Mouse (Mus musculus): Measurements from ENCODE around the gene Tigd4.
"Not testable (repeated sequence)": the region's sequence is repeated elsewhere in the genome, so short reads cannot be mapped to it uniquely, and the experiment has no call there.

The Tigd4 gene

DNA sequence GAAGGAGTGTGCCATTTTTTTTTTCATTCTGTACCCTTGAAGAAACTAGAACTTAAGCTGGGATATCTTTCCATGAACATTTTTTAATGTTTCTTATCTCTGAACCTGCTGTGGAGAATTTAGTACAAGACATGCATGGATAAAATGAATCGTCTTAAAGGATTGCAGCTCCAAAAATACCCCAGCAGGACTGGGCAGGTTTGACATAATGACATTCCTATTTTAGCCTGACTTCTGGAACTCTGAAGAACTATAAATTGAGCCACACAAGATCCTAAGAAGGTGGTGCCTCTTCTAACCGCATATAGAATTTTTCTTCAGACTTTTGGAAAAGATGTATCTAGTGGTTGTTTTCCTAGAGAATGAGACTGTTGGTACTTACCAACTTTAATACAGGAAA is at the start of gene Tigd4:
Tigd4 (plus strand) TSS at position 301 of the 400 bp plus-strand sequence.
- DNase-seq (ENCODE audit: low spot score in 2 of 2), result no peak

DNA sequence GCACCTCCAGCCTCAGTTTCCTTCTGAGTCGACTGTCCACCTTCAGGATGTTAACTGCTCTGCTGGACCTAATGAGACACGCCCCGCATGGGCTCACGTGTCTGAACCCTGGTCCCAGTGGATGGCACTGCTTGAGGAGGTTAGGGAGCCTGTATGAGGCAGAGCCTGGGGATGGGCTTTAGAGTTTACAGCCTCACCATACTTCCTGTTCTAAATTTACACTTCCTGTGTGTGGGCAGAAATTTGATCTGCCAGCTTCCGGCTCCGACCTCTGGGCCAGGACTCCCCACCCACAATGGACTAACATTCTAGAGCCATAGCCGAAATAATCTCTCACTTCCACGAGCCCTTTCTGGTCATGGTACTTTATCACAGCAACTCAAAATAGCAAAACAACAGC is 46.2 kb upstream of the Tigd4 start:
- DNase-seq (ENCODE audit: low spot score in 2 of 2), result peak in 1 of 2 experiments; percentile 18

DNA sequence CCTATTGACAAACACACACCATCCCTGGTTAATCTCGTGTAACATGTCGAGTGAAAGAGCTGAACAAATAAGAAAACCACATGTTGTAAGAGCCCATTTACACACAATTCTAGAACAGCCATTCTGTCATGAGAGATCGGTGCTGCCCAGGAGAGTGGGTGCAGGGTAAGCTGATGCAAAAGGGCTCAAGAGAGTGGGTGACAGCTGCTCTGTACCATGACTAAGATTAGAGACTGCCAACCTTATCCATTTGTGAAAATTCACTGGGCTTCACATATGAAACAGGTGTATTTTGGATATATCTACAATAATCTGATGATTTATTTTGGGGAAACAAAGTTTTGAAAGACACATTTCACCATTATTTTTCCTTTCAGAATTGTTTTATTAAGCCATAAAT is 37.6 kb upstream of the Tigd4 start:
- no peak for DNase-seq (ENCODE audit: low spot score in 2 of 2)

DNA sequence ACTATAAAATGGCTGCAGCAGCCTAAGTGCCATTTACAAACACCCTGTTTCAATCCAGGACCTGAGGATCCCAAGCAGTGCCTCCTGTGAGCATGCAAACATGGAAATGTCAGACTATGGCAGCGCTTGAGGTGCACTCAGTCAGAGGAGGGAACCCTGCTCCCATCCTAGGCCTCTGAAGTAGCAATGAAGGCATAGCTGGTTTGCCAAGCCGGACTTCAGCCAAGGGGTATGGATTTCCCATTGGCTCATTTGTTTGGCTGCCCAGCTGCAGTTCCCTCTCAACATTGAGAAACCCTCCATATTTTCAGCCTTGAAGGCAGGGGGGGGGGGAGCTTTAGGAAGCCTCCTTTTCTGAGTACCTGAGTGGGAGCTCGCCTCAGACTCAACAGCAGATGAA is 35.1 kb upstream of the Tigd4 start:
- DNase-seq (ENCODE audit: low spot score in 2 of 2), result no peak

DNA sequence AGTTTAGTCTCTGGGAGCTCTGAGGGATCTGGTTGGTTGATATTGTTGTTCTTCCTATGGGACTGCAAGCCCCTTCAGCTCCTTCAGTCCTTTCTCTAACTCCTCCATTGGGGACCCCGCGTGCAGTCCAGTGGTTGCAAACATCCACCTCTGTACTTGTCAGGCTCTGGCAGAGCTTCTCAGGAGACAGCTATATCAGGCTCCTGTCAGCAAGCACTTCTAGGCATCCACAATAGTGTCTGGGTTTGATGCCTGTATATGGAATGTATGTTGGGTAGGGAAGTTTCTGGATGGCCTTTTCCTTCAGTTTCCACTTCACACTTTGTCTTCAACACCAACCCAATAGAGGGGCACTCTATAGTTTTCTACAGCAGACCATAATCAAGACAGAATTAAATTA is 30.5 kb upstream of the Tigd4 start:
- not testable (repeated sequence) for DNase-seq (ENCODE audit: low spot score in 2 of 2)

DNA sequence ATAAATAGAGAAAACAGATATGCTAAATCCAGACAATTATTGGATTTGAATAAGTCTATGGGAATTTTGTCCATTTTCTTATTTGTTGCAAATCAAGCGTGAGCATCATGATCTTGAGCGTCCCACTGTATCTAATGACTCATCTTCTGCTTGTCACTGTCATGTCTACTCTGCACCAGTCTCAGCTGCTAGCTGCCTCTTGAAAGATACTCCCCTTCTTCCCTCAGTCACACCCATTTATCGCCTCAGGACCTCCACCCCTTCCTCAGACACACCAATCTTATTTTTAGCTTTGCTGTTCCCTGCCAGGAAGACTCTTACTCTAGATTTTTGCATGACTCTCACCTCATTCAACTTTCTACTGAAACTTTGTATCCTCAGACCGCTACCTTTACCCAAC is 30.0 kb upstream of the Tigd4 start:
- DNase-seq (ENCODE audit: low spot score in 2 of 2), result no peak

DNA sequence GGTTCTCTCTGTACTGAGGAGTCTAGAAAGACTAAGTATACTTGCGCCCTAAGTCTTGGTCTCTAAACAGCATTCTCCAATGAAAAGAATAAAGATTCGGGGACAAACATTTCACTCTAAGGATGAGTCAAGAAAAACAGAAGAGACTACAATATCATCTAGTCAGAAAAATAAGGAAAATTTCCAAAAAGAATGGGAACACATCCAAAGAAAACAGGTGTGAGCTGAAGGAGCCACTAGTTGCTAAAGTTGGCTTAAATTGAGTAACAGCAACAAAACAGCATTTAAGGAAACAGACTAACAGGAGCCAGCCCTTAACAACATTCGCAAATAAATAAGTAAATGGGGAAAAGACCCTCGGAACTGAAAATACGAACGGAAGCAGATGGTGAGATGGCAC is 24.8 kb upstream of the Tigd4 start:
- DNase-seq (ENCODE audit: low spot score in 2 of 2), result no peak

DNA sequence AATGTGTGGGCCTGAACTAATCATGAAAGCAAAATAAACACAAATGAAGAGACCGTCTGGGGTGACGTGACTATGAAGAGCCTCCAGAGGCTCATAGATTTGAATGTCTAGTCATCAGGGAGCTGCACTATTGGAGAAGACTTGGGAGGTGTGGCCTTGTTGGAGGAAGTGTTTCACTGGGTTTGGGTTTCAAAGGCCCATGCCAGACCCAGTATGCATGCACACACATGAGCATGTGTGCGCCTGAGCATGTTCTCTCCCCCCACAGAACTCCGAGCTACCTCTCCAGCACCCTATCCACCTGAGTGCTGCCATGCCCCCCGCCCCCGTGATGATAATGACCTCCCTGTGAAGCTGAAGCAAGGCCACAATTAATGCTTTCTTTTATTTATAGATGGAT is 23.8 kb upstream of the Tigd4 start:
- no peak for DNase-seq (ENCODE audit: low spot score in 2 of 2)

DNA sequence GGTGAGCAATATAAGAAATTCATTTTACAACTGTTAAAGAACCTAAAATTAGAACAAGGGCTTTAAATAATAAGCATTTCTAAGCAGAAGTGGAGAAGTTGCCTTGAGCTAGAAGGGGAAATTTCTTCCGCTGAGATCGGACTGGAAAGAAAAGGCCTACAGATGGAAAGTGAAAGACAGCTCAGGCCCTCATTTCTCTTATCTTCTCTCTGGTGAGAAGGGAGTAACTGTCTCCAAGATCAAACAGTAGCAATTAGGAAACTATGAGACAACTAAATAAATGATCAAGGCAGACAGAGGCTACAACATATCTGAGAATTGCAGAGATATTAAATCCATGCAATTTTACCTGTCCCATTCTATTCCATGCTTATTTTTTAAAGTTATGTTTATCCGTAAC is 22.9 kb upstream of the Tigd4 start:
- DNase-seq (ENCODE audit: low spot score in 2 of 2), result no peak

DNA sequence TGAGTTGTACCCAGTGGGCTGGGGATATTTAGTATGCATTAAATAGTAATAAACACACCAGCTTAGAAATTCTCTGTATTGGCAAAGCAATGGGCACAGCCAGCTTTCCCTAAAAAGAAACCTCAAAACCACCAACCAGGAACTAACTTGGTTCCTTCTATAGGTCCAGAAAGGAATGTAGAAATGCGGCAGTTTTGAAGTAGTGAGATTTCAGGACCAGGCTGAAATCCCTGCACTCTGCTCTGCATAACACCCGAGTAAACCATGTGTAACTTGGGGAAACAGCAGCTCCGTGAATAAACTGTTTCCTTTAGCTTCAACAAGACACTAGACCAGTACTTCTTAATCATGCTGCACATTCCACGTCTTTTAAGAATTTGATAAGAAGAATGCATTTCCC is 12.7 kb upstream of the Tigd4 start:
- no peak for DNase-seq (ENCODE audit: low spot score in 2 of 2)

DNA sequence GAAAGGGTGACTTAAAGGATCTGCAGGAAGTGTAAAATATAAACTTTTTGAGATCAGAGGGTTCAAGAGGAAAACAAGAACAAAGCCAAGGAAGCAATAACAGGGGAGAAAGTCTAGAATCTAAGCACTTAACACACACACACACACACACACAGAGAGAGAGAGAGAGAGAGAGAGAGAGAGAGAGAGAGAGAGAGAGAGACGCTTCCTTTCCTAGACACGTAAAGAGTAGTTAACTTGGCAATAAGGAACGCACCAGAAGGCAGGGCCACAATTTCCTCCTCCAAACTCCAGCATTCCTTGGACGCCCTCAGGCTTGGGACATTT is 11.7 kb upstream of the Tigd4 start:
- DNase-seq (ENCODE audit: low spot score in 2 of 2), result no peak

DNA sequence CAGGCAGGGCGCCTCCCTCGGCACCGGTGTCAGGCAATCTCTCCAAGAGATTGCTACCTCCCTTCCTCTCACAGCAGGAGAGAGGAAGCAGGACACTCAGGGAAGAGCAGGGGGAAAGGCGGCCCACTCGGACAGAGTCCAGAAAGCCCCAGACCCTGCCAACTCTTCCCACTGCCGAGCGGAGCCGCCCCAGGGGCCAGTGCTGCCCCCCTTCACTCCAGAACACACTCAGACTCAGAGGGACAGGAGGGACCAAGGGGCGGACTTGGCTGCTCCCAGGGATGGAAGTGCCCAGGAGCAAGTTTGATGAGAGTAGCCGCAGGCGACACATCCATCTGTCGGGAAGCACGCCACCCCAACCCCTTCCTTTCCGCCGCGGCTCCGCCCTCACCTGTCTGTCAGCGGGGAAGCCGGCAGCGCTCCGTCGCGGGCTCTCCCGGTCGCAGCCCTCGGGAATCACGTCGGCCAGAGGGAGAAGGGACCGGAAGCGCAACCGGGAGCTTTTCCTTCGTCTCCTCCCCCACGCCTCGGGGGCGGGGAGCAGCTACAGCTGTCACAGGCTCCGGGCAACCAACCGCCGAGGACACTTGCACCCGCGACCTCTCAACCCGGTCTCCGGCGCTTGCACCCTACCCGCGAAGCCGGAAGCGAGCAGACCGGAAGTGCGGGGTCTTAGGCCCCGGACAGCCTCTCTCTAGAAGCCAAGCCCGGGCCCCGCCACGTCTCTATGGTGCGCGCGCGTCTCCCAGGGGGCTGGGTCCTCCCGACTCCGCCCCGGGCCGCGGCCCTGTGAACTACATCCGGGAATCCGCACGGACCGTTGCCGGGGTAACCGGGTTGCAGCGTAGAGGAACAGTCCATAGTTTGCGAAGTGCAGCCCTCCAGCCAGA is 11.1 kb upstream of the Tigd4 start, which contains the start of gene Arfip1:
Arfip1 (minus strand) TSS at position 603 of the 890 bp plus-strand sequence.
- DNase-seq (ENCODE audit: low spot score in 2 of 2), result peak; percentile 77 to 93

DNA sequence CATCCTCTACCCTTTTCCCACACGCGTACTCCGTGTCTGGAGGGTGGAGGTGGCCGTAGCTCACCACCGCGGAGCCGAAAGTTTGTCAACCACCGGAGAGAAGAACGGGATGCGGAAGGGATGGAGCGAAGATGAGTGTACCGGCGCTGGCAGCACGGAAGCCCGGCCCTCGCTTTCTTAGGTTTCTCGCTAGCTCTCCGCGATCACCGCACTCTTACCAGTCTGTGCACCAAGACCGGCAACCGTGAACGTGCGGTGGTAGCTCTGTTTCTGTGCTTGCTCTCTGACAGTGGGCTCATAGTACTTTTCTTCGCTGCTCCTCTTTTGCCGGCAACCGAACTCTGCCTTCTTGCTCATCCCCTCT is 10.5 kb upstream of the Tigd4 start:
- DNase-seq (ENCODE audit: low spot score in 2 of 2), result no peak

DNA sequence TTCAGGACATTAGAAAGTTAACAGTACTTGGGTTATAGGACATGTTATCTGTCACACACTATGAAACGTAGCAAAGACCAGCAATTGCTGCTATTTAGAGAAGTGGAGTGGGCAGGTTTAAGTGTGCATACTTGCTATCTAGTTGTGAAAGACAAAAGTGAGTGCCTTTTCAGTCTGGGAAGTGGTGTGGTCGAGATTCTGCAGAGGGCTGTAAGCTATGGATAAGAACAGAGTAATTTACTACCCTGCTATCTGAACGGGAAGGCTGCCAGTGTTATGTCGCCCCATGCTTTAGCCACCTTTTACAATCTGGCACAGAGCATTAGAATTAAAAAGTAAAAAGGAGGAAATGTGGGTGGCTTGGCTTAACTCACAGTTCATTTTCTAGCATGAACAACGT is 6.6 kb upstream of the Tigd4 start:
- DNase-seq (ENCODE audit: low spot score in 2 of 2), result no peak

DNA sequence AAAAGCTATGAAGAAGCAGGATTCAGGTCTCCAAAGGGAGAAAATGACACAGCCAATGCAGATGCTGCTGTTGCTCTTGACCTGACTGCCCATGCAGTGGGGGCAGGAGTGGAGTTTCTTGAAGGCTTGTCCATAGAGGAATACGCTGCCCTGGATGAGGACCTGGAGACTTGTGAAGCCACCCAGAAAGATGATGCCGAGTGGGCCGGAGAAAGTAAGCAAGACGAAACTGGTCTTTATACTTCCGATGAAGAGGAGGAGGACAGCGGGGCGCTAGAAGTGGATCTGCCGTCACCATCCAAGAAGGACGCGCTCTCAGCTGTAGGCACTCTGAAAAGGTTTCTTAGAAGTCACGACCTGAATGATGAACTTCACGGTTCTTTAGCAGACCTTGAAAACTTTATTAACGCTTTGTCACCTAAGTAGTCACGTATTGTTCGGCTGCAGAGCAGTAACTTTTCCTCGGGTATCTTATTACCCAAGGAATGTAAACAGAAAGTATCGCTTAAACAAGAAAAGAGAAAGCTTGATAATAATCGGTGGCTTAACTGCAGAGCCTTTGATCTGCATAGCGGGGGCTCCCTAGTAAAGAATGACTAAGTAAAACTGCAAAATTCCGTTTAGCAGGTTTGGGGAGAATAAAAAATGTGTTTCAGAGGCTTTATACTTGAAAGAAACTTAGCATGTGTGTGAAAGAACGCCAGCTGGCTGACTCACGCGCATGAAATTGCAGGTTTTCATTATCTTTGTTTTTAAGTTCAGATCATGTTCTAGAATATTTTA is 1.7 kb downstream of the Tigd4 start:
- DNase-seq (ENCODE audit: low spot score in 2 of 2), result no peak

DNA sequence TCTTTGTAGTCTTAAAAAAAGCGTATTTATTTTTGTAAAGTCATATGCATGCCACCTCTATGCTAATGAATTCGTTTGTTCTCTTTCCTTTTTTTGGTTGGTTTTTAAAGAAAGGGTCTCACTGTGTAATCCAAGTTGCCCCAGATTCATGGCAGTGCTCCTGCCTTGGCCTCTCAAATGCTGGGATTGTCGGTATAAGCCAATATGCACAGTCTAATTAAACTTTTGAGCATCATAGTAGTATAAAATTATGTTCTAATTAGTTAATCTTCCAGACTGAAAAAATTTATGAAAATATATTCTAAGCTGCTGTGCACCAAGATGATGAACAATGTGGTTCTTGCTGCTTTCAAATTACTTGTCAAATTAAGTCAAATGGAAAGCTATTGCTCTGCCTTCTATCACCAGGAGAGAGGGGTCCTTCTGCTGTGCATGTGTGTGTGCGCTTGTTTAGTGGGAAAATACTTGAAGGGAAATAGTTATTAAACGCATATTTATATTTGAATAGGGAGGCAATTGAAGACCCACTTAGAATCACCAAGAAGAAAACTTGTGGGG is 2.4 kb downstream of the Tigd4 start:
- no peak for DNase-seq (ENCODE audit: low spot score in 2 of 2)

DNA sequence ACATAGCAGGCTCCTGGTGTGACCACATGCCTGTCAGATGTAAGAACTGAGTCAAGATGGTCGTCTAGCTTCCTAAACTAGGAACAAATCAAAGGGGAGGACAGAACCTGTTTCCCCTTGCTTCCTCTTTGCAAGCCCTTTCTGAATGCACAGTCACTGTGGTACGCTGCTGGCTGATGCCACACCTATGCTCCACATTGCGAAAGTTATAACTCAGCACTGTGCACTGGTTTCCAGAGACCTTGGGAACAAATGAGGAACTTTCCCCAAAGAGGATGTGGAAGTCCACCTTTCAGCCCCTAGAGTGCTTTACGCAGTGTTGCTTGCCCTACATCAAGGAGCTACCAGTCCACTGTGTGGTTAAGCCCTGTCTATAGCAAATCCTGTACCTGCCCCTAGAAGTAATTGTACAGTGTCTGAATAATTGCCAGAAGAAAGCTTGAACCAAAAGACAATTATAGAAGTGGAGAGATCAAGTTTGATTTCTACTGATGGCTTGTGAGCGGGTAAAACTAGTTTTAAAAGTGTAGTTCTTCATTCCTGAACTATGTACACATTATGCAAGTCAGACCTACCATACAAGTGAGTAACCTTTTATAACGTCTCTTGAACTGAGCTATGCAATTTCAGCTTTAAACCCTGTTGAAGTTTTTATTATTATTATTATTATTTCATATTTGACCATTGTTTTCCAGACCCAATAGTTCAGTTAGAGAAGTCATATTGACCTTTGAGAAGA is 4.8 kb downstream of the Tigd4 start:
- no peak for DNase-seq (ENCODE audit: low spot score in 2 of 2)

DNA sequence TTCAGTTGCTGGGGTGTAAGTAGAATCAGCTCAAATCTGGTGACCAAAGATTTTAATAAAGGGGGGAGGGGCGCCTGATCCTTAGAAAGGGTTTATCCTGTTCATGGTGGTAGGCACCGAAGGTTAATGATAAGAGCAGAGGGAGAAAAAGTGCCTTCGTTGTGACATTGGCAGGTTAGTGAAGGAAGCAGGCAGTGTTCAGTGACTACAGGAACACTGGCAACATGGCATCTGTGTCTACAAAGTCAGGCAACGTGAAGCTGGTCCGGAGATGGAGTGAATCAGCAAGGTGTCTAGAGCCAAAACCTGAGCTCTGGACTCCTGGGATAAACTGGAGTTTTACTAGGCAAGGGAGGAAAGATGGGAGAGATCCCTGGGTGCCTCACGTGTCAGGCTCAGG is 5.4 kb downstream of the Tigd4 start:
- DNase-seq (ENCODE audit: low spot score in 2 of 2), result no peak

DNA sequence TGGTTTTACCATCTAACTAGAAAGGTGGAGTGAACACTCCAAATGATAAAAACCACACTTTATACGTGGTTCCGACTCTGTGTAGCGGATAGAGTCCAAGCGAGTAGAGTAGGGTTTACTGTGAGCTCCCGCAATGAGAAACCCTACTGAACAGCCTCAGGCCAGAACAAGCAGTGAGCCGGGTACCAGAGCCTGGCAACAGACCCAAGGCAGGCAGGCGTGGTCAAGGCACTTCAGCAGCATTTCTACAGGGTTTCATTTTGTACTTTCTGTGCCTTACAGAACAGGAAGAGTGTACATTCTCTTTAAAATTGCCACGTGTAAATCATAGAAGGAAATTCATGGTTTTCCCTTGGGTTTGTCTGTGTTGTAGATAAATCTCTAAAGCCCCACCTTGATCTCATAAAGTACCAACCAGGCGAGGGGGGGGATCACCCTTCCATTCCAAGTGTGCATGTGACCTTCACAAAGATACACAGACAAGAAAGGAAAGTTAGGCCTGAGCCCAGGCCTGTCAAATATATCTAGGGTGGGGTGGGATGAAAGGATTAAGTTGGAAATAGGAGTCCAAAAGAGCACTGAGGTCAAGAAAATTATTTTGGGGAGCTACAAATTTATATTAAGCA is 8.6 kb downstream of the Tigd4 start:
- DNase-seq (ENCODE audit: low spot score in 2 of 2), result no peak

DNA sequence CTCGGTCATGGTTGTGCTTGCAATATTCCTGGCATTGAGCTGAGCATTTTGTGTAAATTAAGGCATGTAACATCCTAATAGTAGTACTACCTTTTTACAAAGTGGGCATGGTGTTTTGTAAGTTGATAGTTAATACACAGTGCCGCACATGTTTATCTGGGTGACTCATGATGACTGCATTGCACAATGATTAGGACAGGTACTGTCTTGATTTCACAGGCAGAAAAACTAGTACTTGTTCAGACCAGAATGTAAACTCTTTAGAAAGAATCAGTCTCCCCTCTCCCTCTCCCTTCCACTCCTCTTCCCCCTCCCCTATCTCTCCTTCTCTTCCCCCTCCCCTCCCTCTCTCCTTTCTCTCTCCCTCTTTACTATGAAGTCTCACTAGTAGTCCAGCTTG is 9.4 kb downstream of the Tigd4 start:
- no peak for DNase-seq (ENCODE audit: low spot score in 2 of 2)

DNA sequence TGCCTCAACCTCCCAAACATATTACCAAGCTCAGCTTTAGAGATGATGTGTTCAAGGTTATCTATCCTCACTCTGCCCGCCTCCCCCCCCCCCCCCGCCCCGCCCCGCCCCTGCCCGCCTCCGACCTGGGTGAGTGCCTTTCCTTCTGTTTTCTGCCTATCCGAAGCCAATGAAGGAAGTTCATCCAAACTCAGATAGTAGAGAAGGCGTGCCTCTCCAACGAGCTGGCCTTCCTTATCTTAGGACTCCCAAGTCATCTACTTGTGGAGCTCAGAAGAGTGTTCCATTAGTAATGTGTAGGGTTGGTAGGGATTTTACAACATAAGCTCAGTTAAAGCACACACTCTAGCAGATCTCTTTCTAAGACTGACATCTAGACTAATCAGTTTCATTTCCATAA is 9.8 kb downstream of the Tigd4 start:
- no peak for DNase-seq (ENCODE audit: low spot score in 2 of 2)

All from spleen, postnatal 10 days (tissue).